Mouse (Mus musculus): ENCODE measurements around the gene Pyy. TPM values are rescaled to one million over a fixed set of nuclear protein-coding genes. Genes with fewer than 3 reads are reported as not detected.

The Pyy gene
- not detected in 2 replicates for polyA plus RNA-seq (2012; ENCODE audit: insufficient read depth, low replicate concordance)

DNA sequence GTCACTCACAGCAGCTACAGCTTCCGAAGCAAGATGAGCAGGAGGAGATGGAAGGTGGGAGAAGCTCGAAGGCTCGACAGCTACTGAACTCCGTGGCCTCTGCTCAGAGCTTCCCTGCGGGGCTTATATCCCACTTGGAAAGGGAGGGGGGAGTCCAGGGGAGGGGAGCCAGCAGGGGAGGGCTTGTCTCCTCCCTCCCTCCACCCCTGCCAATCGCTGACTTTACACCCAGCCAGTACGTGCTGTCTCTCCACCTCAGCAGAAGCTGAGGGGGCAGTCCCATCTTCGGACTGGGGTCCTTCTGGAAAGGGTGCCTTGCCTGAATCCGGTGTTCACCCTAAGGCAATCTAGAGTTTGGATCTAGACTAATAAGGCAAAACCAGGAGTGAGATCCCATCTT is at the start of gene Pyy:
Pyy (minus strand) TSS at position 101 of the 400 bp plus-strand sequence.
- H3K27me3 ChIP-seq (replicated peaks) = peaks cover 87% of the 10 kb centered on the region
- no peaks in the 10 kb centered on the region for H3K36me3 ChIP-seq (replicated peaks; ENCODE audit: low read length)
- TF ChIP-seq GATA1 (IDR thresholded peaks at IDR 0.05; ENCODE audit: borderline replicate concordance, low read length) = no peak
- no peak for TF ChIP-seq FLI1 (IDR thresholded peaks at IDR 0.05; ENCODE audit: low read length)
- H3K4me3 ChIP-seq (replicated peaks) = no peak within 1 kb of the TSS
- peaks cover 15% of the 10 kb centered on the region for H3K4me1 ChIP-seq
- peaks cover 7% of the 10 kb centered on the region; the same call in 1 of the 2 replicates for H3K9me3 ChIP-seq

DNA sequence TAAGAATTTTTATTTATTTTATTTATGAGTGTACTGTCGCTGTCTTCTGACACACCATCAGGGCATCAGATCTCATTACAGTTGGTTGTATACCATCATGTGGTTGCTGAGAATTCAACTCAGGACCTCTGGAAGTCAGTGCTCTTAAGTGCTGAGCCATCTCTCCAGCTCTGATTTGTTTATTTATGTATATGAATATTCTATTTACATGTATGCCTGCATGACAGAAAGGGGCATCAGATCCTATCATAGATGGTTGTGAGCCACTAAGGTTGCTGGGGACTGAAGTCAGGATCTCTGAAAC is 49.1 kb upstream of the Pyy start:
- Histone ChIP-seq H3K4me3 (replicated peaks) (peak overlapping the region; percentile 33), H3K4me1 (peaks cover 51% of the 10 kb centered on the region), H3K36me3 (replicated peaks; ENCODE audit: low read length) (peaks cover 39% of the 10 kb centered on the region), H3K9me3 (no peaks in the 10 kb centered on the region), H3K27me3 (replicated peaks) (no peaks in the 10 kb centered on the region)
- TF ChIP-seq FLI1 (IDR thresholded peaks at IDR 0.05; ENCODE audit: low read length) (no peak), GATA1 (IDR thresholded peaks at IDR 0.05; ENCODE audit: borderline replicate concordance, low read length) (no peak)

DNA sequence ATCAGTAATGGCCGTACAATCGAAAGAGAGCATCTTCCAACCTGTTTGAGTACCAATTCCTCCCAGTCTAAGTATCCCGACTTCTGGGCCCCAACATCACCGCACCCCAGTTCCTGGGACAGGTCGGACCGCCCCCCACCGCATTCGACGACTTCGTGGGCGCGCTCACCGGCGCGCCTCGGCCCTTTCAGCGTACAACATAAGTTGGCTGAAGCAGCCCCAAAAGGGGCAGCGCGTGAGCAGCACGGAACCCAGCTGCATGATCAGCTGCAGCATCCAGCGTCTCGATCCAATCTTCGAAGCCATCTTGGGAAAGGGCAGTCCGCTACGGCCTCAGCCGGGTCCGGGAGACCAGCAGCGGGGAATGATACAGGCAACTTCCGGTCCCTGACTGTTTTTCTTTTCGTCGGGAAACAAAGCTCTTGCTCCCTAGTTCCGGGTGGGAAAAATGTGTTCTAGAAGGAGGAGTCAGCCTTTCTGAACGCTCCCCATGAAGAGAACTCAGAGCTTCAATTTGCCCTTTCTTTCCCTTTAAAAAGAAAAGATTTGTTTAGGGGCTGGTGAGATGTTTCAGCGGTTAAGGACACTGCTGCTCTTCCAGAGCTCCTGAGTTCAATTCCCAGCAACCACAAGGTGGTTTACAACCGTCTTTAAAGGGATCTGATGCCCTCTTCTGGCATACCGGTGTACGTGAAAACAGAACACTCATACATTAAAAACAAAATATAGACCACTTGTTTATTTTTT is 48.6 kb upstream of the Pyy start, which contains the start of gene Tmem101:
Tmem101 (minus strand) TSS at position 366 of the 747 bp plus-strand sequence.
- H3K4me1 ChIP-seq = peaks cover 53% of the 10 kb centered on the region
- no peaks in the 10 kb centered on the region for H3K27me3 ChIP-seq (replicated peaks)
- peak within 1 kb of the TSS; percentile 98 for H3K4me3 ChIP-seq (replicated peaks)
- peaks cover 34% of the 10 kb centered on the region for H3K36me3 ChIP-seq (replicated peaks; ENCODE audit: low read length)
- no peaks in the 10 kb centered on the region for H3K9me3 ChIP-seq
- TF ChIP-seq GATA1 (IDR thresholded peaks at IDR 0.05; ENCODE audit: borderline replicate concordance, low read length) = no peak
- TF ChIP-seq FLI1 (IDR thresholded peaks at IDR 0.05; ENCODE audit: low read length) = peak; percentile 11; the same call in 1 of the 2 replicates

DNA sequence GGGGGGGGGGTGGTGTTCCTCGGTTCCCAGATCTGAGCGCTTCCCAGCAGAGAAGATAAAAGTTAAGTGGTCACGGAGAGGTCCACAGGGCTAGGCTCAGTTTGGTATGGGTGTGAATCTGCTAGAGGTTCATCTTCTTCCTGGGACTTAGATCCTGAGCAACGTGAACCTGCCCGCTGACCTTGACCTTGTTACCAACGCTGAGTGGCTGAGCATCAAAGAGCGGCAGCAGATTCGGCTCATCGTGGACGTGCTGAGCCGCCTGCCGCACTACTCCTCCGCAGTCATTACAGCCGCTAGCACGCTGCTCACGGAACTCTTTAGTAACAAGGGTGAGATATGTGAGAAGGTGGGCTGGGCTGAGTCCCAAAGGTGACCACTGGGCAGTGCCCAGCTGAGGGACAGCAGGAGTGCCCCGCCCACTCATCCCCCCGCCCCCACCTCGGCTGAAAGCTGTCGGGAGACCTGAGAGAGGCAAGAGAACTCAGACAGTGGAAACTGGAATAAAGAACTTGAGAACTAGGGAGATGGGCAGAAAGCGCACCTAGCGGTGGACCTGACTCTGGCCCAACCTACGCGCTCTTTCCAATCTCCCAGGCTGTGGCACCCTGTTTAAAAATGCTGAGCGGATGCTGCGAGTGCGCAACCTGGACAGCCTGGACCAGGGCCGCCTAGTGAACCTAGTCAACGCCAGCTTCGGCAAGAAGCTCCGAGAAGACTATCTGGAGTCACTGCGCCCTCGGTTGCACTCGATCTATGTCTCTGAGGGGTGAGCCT is 39.8 kb upstream of the Pyy start:
- no peak for TF ChIP-seq GATA1 (IDR thresholded peaks at IDR 0.05; ENCODE audit: borderline replicate concordance, low read length)
- no peak for TF ChIP-seq FLI1 (IDR thresholded peaks at IDR 0.05; ENCODE audit: low read length)
- H3K27me3 ChIP-seq (replicated peaks) = peaks cover 71% of the 10 kb centered on the region
- peaks cover 2% of the 10 kb centered on the region for H3K36me3 ChIP-seq (replicated peaks; ENCODE audit: low read length)
- H3K4me3 ChIP-seq (replicated peaks) = peak overlapping the region; percentile 56
- no peaks in the 10 kb centered on the region for H3K9me3 ChIP-seq
- H3K4me1 ChIP-seq = peaks cover 42% of the 10 kb centered on the region

DNA sequence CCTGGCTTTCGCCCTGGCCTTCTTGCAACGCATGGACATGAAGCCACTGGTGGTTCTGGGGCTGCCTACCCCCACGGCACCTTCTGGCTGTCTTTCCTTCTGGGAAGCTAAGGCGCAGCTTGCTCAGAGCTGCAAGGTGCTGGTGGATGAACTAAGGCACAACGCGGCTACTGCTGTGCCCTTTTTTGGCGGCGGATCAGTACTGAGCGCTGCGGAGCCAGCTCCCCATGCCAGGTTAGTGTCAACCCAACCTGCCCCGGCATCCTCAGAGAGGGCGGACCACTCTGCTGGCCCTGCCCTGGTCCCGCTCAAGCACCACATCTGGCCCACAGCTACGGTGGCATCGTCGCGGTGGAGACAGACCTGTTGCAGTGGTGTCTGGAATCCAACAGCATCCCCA is 38.9 kb upstream of the Pyy start:
- peak overlapping the region; percentile 65 for H3K4me3 ChIP-seq (replicated peaks)
- no peaks in the 10 kb centered on the region for H3K36me3 ChIP-seq (replicated peaks; ENCODE audit: low read length)
- H3K27me3 ChIP-seq (replicated peaks) = peaks cover 73% of the 10 kb centered on the region
- TF ChIP-seq FLI1 (IDR thresholded peaks at IDR 0.05; ENCODE audit: low read length) (no peak), GATA1 (IDR thresholded peaks at IDR 0.05; ENCODE audit: borderline replicate concordance, low read length) (no peak)
- H3K4me1 ChIP-seq = peaks cover 34% of the 10 kb centered on the region
- no peaks in the 10 kb centered on the region for H3K9me3 ChIP-seq

DNA sequence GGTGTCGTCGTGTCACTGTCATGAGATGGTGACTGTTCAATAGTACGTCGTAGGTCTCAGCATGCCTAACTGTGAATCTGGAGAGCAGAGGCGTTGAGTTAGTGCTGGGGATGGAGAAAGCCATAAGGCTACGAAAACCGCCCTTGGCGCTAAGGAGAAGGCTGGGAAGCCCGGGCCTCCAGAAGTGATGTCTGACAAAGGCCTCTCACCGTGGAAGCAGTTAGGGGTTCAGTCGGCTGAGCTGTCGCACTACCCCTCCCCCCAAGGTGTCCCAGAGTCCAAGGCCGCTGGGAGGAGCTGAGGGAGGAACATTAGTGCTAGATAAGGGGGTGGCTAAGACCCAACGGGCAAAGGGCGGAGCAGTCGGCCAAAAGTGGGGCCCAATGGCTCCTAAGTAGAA is 38.4 kb upstream of the Pyy start:
- H3K27me3 ChIP-seq (replicated peaks) = peaks cover 73% of the 10 kb centered on the region
- TF ChIP-seq GATA1 (IDR thresholded peaks at IDR 0.05; ENCODE audit: borderline replicate concordance, low read length) (no peak), FLI1 (IDR thresholded peaks at IDR 0.05; ENCODE audit: low read length) (no peak)
- no peaks in the 10 kb centered on the region for H3K36me3 ChIP-seq (replicated peaks; ENCODE audit: low read length)
- H3K4me3 ChIP-seq (replicated peaks) = peak overlapping the region; percentile 85
- H3K4me1 ChIP-seq = peaks cover 33% of the 10 kb centered on the region
- no peaks in the 10 kb centered on the region for H3K9me3 ChIP-seq

DNA sequence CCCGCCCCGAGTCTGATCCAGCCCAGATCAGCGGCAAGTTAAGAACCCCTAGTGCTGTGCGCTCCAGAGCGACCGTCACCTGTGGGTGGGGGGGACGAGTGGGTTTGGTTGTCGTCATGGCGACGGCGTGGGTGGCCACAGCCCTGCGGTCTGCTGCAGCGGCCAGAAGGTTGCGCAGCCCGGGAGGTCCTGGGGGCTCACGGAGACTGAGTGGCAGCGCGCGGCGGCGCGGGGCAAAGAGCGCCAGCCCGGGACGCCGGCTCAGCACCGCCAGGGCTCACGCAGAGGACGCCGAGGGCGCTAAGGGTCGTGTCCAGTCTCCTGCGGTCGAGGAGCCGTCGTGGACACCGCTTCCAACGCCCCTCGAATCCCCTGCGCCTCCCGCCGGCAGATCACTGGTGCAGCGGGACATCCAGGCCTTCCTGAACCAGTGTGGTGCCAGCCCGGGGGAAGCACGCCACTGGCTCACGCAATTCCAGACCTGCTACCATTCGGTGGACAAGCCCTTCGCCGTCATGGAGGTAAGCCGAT is 37.9 kb upstream of the Pyy start, which contains the start of gene Nags:
Nags (plus strand) TSS at position 43 of the 531 bp plus-strand sequence.
- Histone ChIP-seq H3K9me3 (no peaks in the 10 kb centered on the region), H3K27me3 (replicated peaks) (peaks cover 70% of the 10 kb centered on the region), H3K4me1 (peaks cover 33% of the 10 kb centered on the region), H3K36me3 (replicated peaks; ENCODE audit: low read length) (no peaks in the 10 kb centered on the region), H3K4me3 (replicated peaks) (peak within 1 kb of the TSS; percentile 85)
- no peak for TF ChIP-seq FLI1 (IDR thresholded peaks at IDR 0.05; ENCODE audit: low read length)
- TF ChIP-seq GATA1 (IDR thresholded peaks at IDR 0.05; ENCODE audit: borderline replicate concordance, low read length) = no peak

DNA sequence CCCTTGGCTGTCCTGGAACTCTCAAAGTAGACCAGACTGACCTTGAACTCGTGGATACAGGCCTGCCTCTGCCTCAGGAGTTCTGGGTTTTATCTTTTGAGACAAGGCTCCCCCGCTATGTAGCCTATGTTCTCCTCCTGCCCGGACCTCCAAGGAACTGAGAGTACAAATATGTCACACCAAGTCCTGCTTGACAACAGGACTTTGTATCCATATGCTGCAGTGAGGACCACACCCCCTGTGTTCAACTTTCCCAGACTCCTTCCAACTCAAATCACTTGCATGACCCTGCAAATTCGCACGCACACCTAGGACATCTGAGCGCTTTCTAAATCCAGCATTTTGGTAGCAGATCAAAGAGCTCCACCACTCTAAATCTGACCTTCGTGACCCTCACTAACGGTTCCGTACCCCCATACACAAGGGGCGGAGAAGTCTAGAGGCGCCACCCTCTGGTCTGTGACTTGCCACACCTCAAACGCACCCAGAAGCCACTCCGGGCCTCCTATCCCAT is 37.4 kb upstream of the Pyy start:
- Histone ChIP-seq H3K4me1 (peaks cover 33% of the 10 kb centered on the region), H3K27me3 (replicated peaks) (peaks cover 70% of the 10 kb centered on the region), H3K9me3 (no peaks in the 10 kb centered on the region), H3K4me3 (replicated peaks) (peak overlapping the region; percentile 85), H3K36me3 (replicated peaks; ENCODE audit: low read length) (no peaks in the 10 kb centered on the region)
- TF ChIP-seq FLI1 (IDR thresholded peaks at IDR 0.05; ENCODE audit: low read length) (no peak), GATA1 (IDR thresholded peaks at IDR 0.05; ENCODE audit: borderline replicate concordance, low read length) (no peak)

DNA sequence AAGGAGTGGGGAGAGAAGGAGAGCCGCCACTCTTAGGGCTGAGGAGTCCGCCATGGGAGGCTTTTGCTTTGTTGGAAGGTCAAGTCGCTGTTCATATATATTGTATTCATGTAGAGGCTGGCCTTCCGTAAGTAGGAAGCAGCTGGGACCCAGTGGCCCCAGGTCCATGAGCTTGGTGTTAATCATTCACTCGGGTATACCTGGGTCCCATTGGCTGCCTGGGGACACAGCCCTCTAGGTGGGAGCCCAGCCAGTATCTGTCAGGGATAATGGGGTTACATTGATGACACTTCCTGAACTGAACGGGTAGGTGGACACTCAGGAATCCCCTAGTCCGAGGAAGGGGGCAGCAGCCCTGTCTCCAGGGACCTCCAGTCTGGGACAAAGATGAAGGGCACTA is 34.7 kb upstream of the Pyy start:
- H3K4me3 ChIP-seq (replicated peaks) = no peak overlapping the region
- no peaks in the 10 kb centered on the region for H3K36me3 ChIP-seq (replicated peaks; ENCODE audit: low read length)
- H3K9me3 ChIP-seq = no peaks in the 10 kb centered on the region
- no peak for TF ChIP-seq GATA1 (IDR thresholded peaks at IDR 0.05; ENCODE audit: borderline replicate concordance, low read length)
- TF ChIP-seq FLI1 (IDR thresholded peaks at IDR 0.05; ENCODE audit: low read length) = no peak
- peaks cover 57% of the 10 kb centered on the region for H3K27me3 ChIP-seq (replicated peaks)
- peaks cover 32% of the 10 kb centered on the region for H3K4me1 ChIP-seq
